Mouse (Mus musculus): ENCODE measurements around the gene Fkbp1a. TPM values are rescaled to one million over a fixed set of nuclear protein-coding genes. Genes with fewer than 3 reads are reported as not detected.
A peak's percentile ranks its signal among the peaks of the same experiment; 100 is the strongest.

The Fkbp1a gene
- polyA plus RNA-seq, 1 experiment from 2014 or later = 128 TPM

GRCm38 (mm10) chr2:151530378-151531230 is 11.7 kb upstream of the Fkbp1a start:
- H3K4me3 ChIP-seq (ENCODE audit: low read depth, low read length) = no peak overlapping the region
- H3K36me3 ChIP-seq (replicated peaks; ENCODE audit: insufficient read depth, low read length) = no peaks in the 10 kb centered on the region
- no peak overlapping the region for H3K9ac ChIP-seq (replicated peaks)
- DNase-seq (no peak), ATAC-seq (peak; percentile 50)
- no peak overlapping the region for H3K27ac ChIP-seq (ENCODE audit: low read depth)
- WGBS (ENCODE audit: insufficient replicate concordance) = 33% methylated on average over 8 of the region's 8 CpGs
- no peaks in the 10 kb centered on the region for H3K9me3 ChIP-seq (ENCODE audit: low read length)
- H3K4me1 ChIP-seq (ENCODE audit: insufficient read depth) = peaks cover 7% of the 10 kb centered on the region; the same call in 1 of the 2 replicates
- no peak overlapping the region for H3K4me2 ChIP-seq (ENCODE audit: low read depth, low read length)
- no peaks in the 10 kb centered on the region for H3K27me3 ChIP-seq (ENCODE audit: insufficient read depth, low read length)
- TF ChIP-seq CTCF (IDR thresholded peaks at IDR 0.05; ENCODE audit: low read depth) = peak; percentile 23; the same call in 1 of the 2 replicates
- TF ChIP-seq EP300 (IDR thresholded peaks at IDR 0.05; ENCODE audit: low read depth) = peak; percentile 39; the same call in 1 of the 2 replicates

DNA sequence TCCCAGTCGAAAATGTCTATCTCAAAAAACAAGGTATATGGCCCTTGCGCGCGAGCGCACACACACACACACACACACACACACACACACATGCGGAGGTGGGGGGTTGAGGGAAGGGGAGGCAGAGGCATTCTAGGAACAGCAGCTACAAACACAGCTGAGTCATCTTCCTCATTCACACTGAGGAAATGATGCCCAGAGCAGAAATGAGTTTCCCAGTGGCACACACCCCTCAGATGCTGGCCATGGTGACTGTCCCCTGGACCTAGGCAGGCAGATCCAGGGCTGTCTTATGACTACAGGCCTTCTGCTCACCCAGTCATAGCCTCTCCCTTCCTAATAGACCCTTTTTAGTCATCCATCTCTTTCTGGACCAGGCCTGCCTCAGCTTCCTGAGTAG is 8.7 kb upstream of the Fkbp1a start:
- Histone ChIP-seq H3K27ac (ENCODE audit: low read depth) (no peak overlapping the region), H3K4me2 (ENCODE audit: low read depth, low read length) (no peak overlapping the region), H3K9ac (replicated peaks) (no peak overlapping the region), H3K4me3 (ENCODE audit: low read depth, low read length) (no peak overlapping the region), H3K27me3 (ENCODE audit: insufficient read depth, low read length) (no peaks in the 10 kb centered on the region), H3K9me3 (ENCODE audit: low read length) (no peaks in the 10 kb centered on the region), H3K36me3 (replicated peaks; ENCODE audit: insufficient read depth, low read length) (no peaks in the 10 kb centered on the region), H3K4me1 (ENCODE audit: insufficient read depth) (peaks cover 7% of the 10 kb centered on the region; the same call in 1 of the 2 replicates)
- TF ChIP-seq EP300 (IDR thresholded peaks at IDR 0.05; ENCODE audit: low read depth) (no peak), CTCF (IDR thresholded peaks at IDR 0.05; ENCODE audit: low read depth) (no peak)
- peak; percentile 26 for DNase-seq
- WGBS (ENCODE audit: insufficient replicate concordance) = 46% methylated on average over 6 of the region's 6 CpGs
- peak; percentile 50; the same call in 1 of the 2 replicates for ATAC-seq

- H3K9ac ChIP-seq (replicated peaks) = no peak overlapping the region
- no peak for TF ChIP-seq EP300 (IDR thresholded peaks at IDR 0.05; ENCODE audit: low read depth)
- no peak for TF ChIP-seq CTCF (IDR thresholded peaks at IDR 0.05; ENCODE audit: low read depth)
- no peaks in the 10 kb centered on the region for H3K4me1 ChIP-seq (ENCODE audit: insufficient read depth)
- peak overlapping the region; percentile 31; the same call in 1 of the 2 replicates for H3K4me2 ChIP-seq (ENCODE audit: low read depth, low read length)
- no peaks in the 10 kb centered on the region for H3K27me3 ChIP-seq (ENCODE audit: insufficient read depth, low read length)
- DNase-seq (no peak), ATAC-seq (peak; percentile 28)
- H3K36me3 ChIP-seq (replicated peaks; ENCODE audit: insufficient read depth, low read length) = no peaks in the 10 kb centered on the region
- WGBS (ENCODE audit: insufficient replicate concordance) = 22% methylated on average over 1 of the region's 1 CpGs
- peak overlapping the region; percentile 31; the same call in 1 of the 2 replicates for H3K27ac ChIP-seq (ENCODE audit: low read depth)
- no peaks in the 10 kb centered on the region for H3K9me3 ChIP-seq (ENCODE audit: low read length)
- no peak overlapping the region for H3K4me3 ChIP-seq (ENCODE audit: low read depth, low read length)
Measured at GRCm38 (mm10) chr2:151535961-151536617, 6.2 kb upstream of the Fkbp1a start.

GRCm38 (mm10) chr2:151536618-151536974 is 5.7 kb upstream of the Fkbp1a start:
- peak overlapping the region; percentile 31; the same call in 1 of the 2 replicates for H3K27ac ChIP-seq (ENCODE audit: low read depth)
- peak; percentile 57 for DNase-seq
- H3K4me1 ChIP-seq (ENCODE audit: insufficient read depth) = peaks cover 4% of the 10 kb centered on the region; the same call in 1 of the 2 replicates
- no peak overlapping the region for H3K9ac ChIP-seq (replicated peaks)
- H3K27me3 ChIP-seq (ENCODE audit: insufficient read depth, low read length) = no peaks in the 10 kb centered on the region
- H3K36me3 ChIP-seq (replicated peaks; ENCODE audit: insufficient read depth, low read length) = no peaks in the 10 kb centered on the region
- H3K9me3 ChIP-seq (ENCODE audit: low read length) = no peaks in the 10 kb centered on the region
- H3K4me3 ChIP-seq (ENCODE audit: low read depth, low read length) = no peak overlapping the region
- ATAC-seq = peak; percentile 72
- TF ChIP-seq CTCF (IDR thresholded peaks at IDR 0.05; ENCODE audit: low read depth) (no peak), EP300 (IDR thresholded peaks at IDR 0.05; ENCODE audit: low read depth) (no peak)
- H3K4me2 ChIP-seq (ENCODE audit: low read depth, low read length) = peak overlapping the region; percentile 31; the same call in 1 of the 2 replicates
- WGBS (ENCODE audit: insufficient replicate concordance) = 18% methylated on average over 5 of the region's 5 CpGs

- no peak overlapping the region for H3K4me2 ChIP-seq (ENCODE audit: low read depth, low read length)
Measured at GRCm38 (mm10) chr2:151538646-151539045, 3.6 kb upstream of the Fkbp1a start.

More at GRCm38 (mm10) chr2:151538646-151539045, 3.6 kb upstream of the Fkbp1a start:
- peaks cover 13% of the 10 kb centered on the region for H3K4me1 ChIP-seq (ENCODE audit: insufficient read depth)
- no peak for TF ChIP-seq EP300 (IDR thresholded peaks at IDR 0.05; ENCODE audit: low read depth)
- TF ChIP-seq CTCF (IDR thresholded peaks at IDR 0.05; ENCODE audit: low read depth) = no peak
- 66% methylated on average over 4 of the region's 4 CpGs for WGBS (ENCODE audit: insufficient replicate concordance)
- no peak overlapping the region for H3K4me3 ChIP-seq (ENCODE audit: low read depth, low read length)
- no peaks in the 10 kb centered on the region for H3K9me3 ChIP-seq (ENCODE audit: low read length)
- H3K27ac ChIP-seq (ENCODE audit: low read depth) = no peak overlapping the region
- no peak for ATAC-seq
- no peak overlapping the region for H3K9ac ChIP-seq (replicated peaks)
- no peak for DNase-seq
- no peaks in the 10 kb centered on the region for H3K27me3 ChIP-seq (ENCODE audit: insufficient read depth, low read length)
- H3K36me3 ChIP-seq (replicated peaks; ENCODE audit: insufficient read depth, low read length) = no peaks in the 10 kb centered on the region

Data from liver, postnatal 0 days (tissue).